Mouse (Mus musculus): ENCODE measurements around the gene Fars2. TPM values are rescaled to one million over a fixed set of nuclear protein-coding genes. Genes with fewer than 3 reads are reported as not detected.

The Fars2 gene
- polyA plus RNA-seq, 1 experiment from 2014 or later: 26.5 TPM

GRCm38 (mm10) chr13:36261299-36261698, 144.1 kb downstream of the Fars2 start:
- no peak for DNase-seq (ENCODE audit: extremely low spot score, low spot score)
- 74% methylated on average over 2 of the region's 2 CpGs for WGBS
- Histone ChIP-seq H3K4me3 (no peak overlapping the region), H3K27me3 (ENCODE audit: poor library complexity, severe bottlenecking) (no peaks in the 10 kb centered on the region), H3K36me3 (replicated peaks) (peaks cover 7% of the 10 kb centered on the region), H3K4me1 (peaks cover 8% of the 10 kb centered on the region), H3K9me3 (peaks cover 8% of the 10 kb centered on the region), H3K27ac (no peak overlapping the region)

- DNase-seq (ENCODE audit: extremely low spot score, low spot score): no peak
- 76% methylated on average over 5 of the region's 5 CpGs for WGBS
- no peak overlapping the region for H3K27ac ChIP-seq
These were observed 146.3 kb downstream of the Fars2 start for GRCm38 (mm10) chr13:36263240-36264095.

DNA sequence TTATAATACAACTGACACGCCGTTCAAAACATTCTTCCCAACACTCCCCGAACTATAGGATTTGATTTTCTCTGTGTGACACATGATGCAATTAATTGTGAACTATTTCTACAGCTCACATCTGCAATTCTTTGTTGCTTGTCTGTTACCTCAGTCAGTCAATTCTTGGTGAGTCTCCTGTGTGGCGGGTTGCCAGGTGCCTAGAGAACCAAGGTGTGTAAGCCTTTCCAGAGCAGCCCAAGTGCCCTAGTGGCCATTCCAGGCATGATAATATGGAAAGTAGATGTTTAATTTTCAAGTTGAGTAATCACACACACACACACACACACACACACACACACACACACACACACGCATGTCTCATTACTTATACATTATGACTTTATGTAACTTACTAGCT, 147.2 kb downstream of the Fars2 start:
- Histone ChIP-seq H3K9me3 (peaks cover 8% of the 10 kb centered on the region), H3K4me3 (no peak overlapping the region), H3K27ac (no peak overlapping the region), H3K36me3 (replicated peaks) (peaks cover 7% of the 10 kb centered on the region), H3K27me3 (ENCODE audit: poor library complexity, severe bottlenecking) (no peaks in the 10 kb centered on the region), H3K4me1 (peaks cover 8% of the 10 kb centered on the region)
- WGBS: 91% methylated on average over 5 of the region's 5 CpGs
- DNase-seq (ENCODE audit: extremely low spot score, low spot score): no peak

More at GRCm38 (mm10) chr13:36263240-36264095, 146.3 kb downstream of the Fars2 start:
- peaks cover 7% of the 10 kb centered on the region for H3K36me3 ChIP-seq (replicated peaks)
- no peaks in the 10 kb centered on the region for H3K27me3 ChIP-seq (ENCODE audit: poor library complexity, severe bottlenecking)
- H3K4me3 ChIP-seq: no peak overlapping the region
- peaks cover 8% of the 10 kb centered on the region for H3K9me3 ChIP-seq
- H3K4me1 ChIP-seq: peaks cover 8% of the 10 kb centered on the region

GRCm38 (mm10) chr13:36265342-36265744, 148.1 kb downstream of the Fars2 start:
- Histone ChIP-seq H3K4me1 (peaks cover 8% of the 10 kb centered on the region), H3K4me3 (no peak overlapping the region), H3K9me3 (no peaks in the 10 kb centered on the region; the same call in 1 of the 2 replicates), H3K36me3 (replicated peaks) (no peaks in the 10 kb centered on the region), H3K27me3 (ENCODE audit: poor library complexity, severe bottlenecking) (no peaks in the 10 kb centered on the region), H3K27ac (no peak overlapping the region)
- DNase-seq (ENCODE audit: extremely low spot score, low spot score): no peak
- WGBS: 87% methylated on average over 3 of the region's 3 CpGs

DNA sequence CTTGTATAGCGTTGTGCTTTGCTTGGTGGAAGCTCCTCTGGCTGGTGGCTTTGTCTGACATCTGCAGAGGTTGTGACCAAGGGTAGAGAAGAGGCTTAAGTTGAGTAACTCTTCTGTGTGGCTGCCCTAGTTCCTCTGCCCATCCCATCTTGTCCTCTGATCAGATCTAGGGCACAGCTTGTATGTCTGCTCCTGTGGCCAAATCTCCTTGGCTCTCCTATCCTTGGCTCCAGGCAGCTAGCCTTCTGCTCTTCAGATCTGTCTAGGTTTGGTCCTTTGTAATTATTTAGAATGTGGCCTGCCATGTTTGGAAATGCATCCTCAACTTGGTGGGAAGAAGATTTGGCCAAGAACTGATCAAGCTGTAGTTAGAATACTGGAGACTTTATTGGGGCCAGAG, 150.2 kb downstream of the Fars2 start:
- Histone ChIP-seq H3K4me3 (no peak overlapping the region), H3K4me1 (peaks cover 8% of the 10 kb centered on the region), H3K27ac (no peak overlapping the region), H3K9me3 (no peaks in the 10 kb centered on the region), H3K36me3 (replicated peaks) (no peaks in the 10 kb centered on the region), H3K27me3 (ENCODE audit: poor library complexity, severe bottlenecking) (no peaks in the 10 kb centered on the region)
- 96% methylated on average over 1 of the region's 1 CpGs for WGBS
- DNase-seq (ENCODE audit: extremely low spot score, low spot score): no peak

- Histone ChIP-seq H3K27me3 (ENCODE audit: poor library complexity, severe bottlenecking) (no peaks in the 10 kb centered on the region), H3K9me3 (no peaks in the 10 kb centered on the region), H3K4me1 (peaks cover 8% of the 10 kb centered on the region), H3K36me3 (replicated peaks) (no peaks in the 10 kb centered on the region), H3K4me3 (no peak overlapping the region), H3K27ac (no peak overlapping the region)
- 75% methylated on average over 1 of the region's 1 CpGs for WGBS
- no peak for DNase-seq (ENCODE audit: extremely low spot score, low spot score)
These were observed 153.7 kb downstream of the Fars2 start for GRCm38 (mm10) chr13:36270867-36271266.

- Histone ChIP-seq H3K9me3 (no peaks in the 10 kb centered on the region), H3K4me1 (peaks cover 8% of the 10 kb centered on the region), H3K27ac (no peak overlapping the region), H3K4me3 (no peak overlapping the region), H3K27me3 (ENCODE audit: poor library complexity, severe bottlenecking) (no peaks in the 10 kb centered on the region), H3K36me3 (replicated peaks) (no peaks in the 10 kb centered on the region)
- WGBS: 91% methylated on average over 2 of the region's 2 CpGs
- DNase-seq (ENCODE audit: extremely low spot score, low spot score): no peak
These were observed 156.3 kb downstream of the Fars2 start for GRCm38 (mm10) chr13:36273497-36273896.

DNA sequence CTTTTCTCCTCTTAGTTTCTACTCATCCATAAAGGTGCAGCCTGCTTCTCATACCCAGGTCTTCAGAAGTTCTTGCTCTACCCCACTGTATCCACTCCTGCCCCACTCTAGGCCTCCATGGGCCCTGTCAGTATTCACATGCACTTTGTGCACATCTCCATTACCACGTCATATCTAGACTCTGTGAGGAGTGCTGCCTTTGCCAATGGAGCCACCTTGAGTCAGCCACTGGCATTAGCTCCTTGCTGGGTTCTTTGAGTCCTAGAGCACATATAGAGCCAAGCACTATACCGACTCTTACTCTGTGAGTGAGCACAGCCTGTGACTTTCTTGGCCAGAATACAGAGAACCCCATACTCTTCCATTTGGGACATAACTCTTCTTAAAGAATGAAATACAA, 159.0 kb downstream of the Fars2 start:
- Histone ChIP-seq H3K36me3 (replicated peaks) (no peaks in the 10 kb centered on the region), H3K9me3 (no peaks in the 10 kb centered on the region), H3K27ac (no peak overlapping the region), H3K4me1 (peaks cover 24% of the 10 kb centered on the region), H3K27me3 (ENCODE audit: poor library complexity, severe bottlenecking) (peaks cover 12% of the 10 kb centered on the region), H3K4me3 (no peak overlapping the region)
- 91% methylated on average over 2 of the region's 2 CpGs for WGBS
- DNase-seq (ENCODE audit: extremely low spot score, low spot score): no peak

DNA sequence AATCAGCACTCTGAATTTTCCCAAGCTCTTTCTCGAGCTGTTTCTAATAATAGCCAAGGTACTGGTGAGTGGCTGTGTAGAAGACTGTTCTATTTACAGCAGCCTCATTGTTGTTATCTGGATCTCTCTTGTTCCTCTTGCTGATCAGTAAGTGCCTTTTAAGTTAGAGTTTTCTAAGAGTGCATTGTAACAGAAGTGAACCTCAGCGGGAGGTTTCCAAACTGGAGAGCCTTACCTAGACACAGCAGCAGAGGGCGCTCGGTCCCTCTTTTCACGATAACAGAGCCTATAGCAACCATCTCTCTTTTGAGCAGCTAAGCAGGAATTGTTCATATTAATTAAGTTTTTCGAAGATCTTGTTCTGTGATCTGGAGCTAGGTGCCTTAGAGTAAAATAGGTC, 164.8 kb downstream of the Fars2 start:
- Histone ChIP-seq H3K4me1 (peaks cover 55% of the 10 kb centered on the region), H3K9me3 (no peaks in the 10 kb centered on the region), H3K4me3 (no peak overlapping the region; the same call in 1 of the 2 replicates), H3K36me3 (replicated peaks) (no peaks in the 10 kb centered on the region), H3K27me3 (ENCODE audit: poor library complexity, severe bottlenecking) (peaks cover 42% of the 10 kb centered on the region), H3K27ac (peak overlapping the region; percentile 81)
- DNase-seq (ENCODE audit: extremely low spot score, low spot score): peak; percentile 80
- WGBS: 3% methylated on average over 6 of the region's 6 CpGs

DNA sequence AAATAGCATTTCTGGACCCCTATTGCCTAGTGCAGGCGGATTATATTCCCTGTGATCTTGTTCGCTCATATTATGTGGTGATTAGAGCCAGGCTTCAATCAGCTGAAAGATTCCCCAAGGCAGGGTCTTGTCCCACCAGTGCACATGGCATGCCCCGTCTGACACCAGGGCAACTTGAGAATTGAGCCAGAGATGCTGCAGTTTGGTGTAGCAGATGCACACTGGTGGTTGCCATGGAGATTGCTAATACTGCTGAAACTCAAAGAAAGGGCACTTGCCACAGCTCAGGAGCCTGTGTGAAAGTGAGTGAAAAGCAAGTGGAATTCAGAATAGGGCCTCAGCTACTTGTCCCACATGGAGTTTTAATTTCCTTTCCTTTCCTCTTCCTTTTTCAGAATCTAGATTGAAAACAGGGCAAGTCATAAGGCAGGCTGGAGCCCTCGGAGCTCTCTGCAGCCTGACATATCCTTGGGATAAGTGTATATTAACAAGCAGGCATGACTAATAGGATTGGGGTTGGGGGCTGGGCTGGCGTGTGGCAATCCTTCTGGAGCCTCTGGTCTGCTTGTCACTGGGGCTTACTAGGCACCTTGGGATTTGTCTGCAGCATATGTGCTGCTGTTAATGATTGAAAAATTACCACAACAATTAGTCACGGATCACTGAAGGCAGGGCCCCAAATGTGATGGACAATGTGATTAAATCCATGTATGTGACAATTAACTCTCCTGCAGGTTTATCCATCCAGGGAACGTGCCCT, 165.8 kb downstream of the Fars2 start:
- H3K27me3 ChIP-seq (ENCODE audit: poor library complexity, severe bottlenecking): peaks cover 52% of the 10 kb centered on the region
- WGBS: 4% methylated on average over 7 of the region's 7 CpGs
- H3K36me3 ChIP-seq (replicated peaks): no peaks in the 10 kb centered on the region
- H3K4me3 ChIP-seq: peak overlapping the region; percentile 16; the same call in 1 of the 2 replicates
- DNase-seq (ENCODE audit: extremely low spot score, low spot score): peak; percentile 89
- peak overlapping the region; percentile 81 for H3K27ac ChIP-seq
- peaks cover 55% of the 10 kb centered on the region for H3K4me1 ChIP-seq
- no peaks in the 10 kb centered on the region for H3K9me3 ChIP-seq

GRCm38 (mm10) chr13:36283545-36284067, 166.4 kb downstream of the Fars2 start:
- 15% methylated on average over 7 of the region's 7 CpGs for WGBS
- Histone ChIP-seq H3K36me3 (replicated peaks) (no peaks in the 10 kb centered on the region), H3K4me3 (peak overlapping the region; percentile 16; the same call in 1 of the 2 replicates), H3K4me1 (peaks cover 55% of the 10 kb centered on the region), H3K27me3 (ENCODE audit: poor library complexity, severe bottlenecking) (peaks cover 58% of the 10 kb centered on the region), H3K9me3 (no peaks in the 10 kb centered on the region), H3K27ac (peak overlapping the region; percentile 81)
- DNase-seq (ENCODE audit: extremely low spot score, low spot score): no peak

- peak overlapping the region; percentile 81 for H3K27ac ChIP-seq
- H3K4me3 ChIP-seq: no peak overlapping the region
- H3K9me3 ChIP-seq: no peaks in the 10 kb centered on the region
- 41% methylated on average over 1 of the region's 1 CpGs for WGBS
- no peaks in the 10 kb centered on the region for H3K36me3 ChIP-seq (replicated peaks)
- DNase-seq (ENCODE audit: extremely low spot score, low spot score): no peak
- H3K27me3 ChIP-seq (ENCODE audit: poor library complexity, severe bottlenecking): peaks cover 59% of the 10 kb centered on the region
- peaks cover 54% of the 10 kb centered on the region for H3K4me1 ChIP-seq
These were observed 166.9 kb downstream of the Fars2 start for GRCm38 (mm10) chr13:36284097-36284496.
